Mouse (Mus musculus): ENCODE measurements around the gene Lrrc49.

GRCm38 (mm10) chr9:60674780-60675179 is 13.2 kb downstream of the Lrrc49 start:
- TF ChIP-seq GATA1 (IDR thresholded peaks at IDR 0.05; ENCODE audit: borderline replicate concordance, low read length) (no peak), FLI1 (IDR thresholded peaks at IDR 0.05; ENCODE audit: low read length) (no peak)

Measured in megakaryocyte, embryonic 14.5 days (primary cell).